Comparison of ENCODE assay signal across 12 mouse cellular contexts in genomic region chr7:99392696-99393095, GRCm38 (mm10).
"Had no signal": no experiment of that assay in that cellular context is flagged by ENCODE, and none has a peak within 500 bp of the region (broad histone marks: within the 10 kb centered on the region; RNA-seq: fewer than 3 reads in every experiment).

No protein-coding gene starts in this region.

- ATAC-seq: midbrain, embryonic 16.5 days had no signal

- H3K36me3 ChIP-seq: liver, embryonic 15.5 days had no signal

- H3K4me2 ChIP-seq: kidney, embryonic 15.5 days; limb, embryonic 13.5 days; liver, embryonic 11.5 days; liver, embryonic 15.5 days had no signal

- H3K4me1 ChIP-seq: liver, embryonic 15.5 days had no signal

- H3K9me3 ChIP-seq: kidney, embryonic 15.5 days; limb, embryonic 13.5 days; liver, embryonic 15.5 days; midbrain, embryonic 10.5 days had no signal

- H3K27ac ChIP-seq: kidney, embryonic 15.5 days; limb, embryonic 13.5 days; liver, embryonic 15.5 days; midbrain, embryonic 10.5 days had no signal

- H3K27me3 ChIP-seq: kidney, embryonic 15.5 days; limb, embryonic 13.5 days; liver, embryonic 15.5 days had no signal

- H3K4me3 ChIP-seq: kidney, embryonic 15.5 days; limb, embryonic 13.5 days; liver, embryonic 15.5 days; midbrain, embryonic 10.5 days had no signal

- DNase-seq: kidney, adult 2 months; kidney, postnatal 14 days; lung, adult 2 months; lung, postnatal 10 days; lung, postnatal 4 days; thymus, postnatal 4 days had no signal

- H3K9ac ChIP-seq: kidney, embryonic 15.5 days; limb, embryonic 13.5 days; liver, embryonic 15.5 days had no signal
